Mouse (Mus musculus): ENCODE results near the gene Cit. TPM values are rescaled to one million over a fixed set of nuclear protein-coding genes. Genes with fewer than 3 reads are reported as not detected.

Gene Cit
- polyA plus RNA-seq, 2 experiments, result 11.7 to 19.0 TPM

GRCm38 (mm10) chr5:116003154-116003553, 158.1 kb downstream of the Cit start:
- no peaks in the 10 kb centered on the region for H3K36me3 ChIP-seq (ENCODE audit: control insufficient read depth, insufficient read depth, low read length)
- H3K27ac ChIP-seq (replicated peaks; ENCODE audit: low read depth, low read length), result no peak overlapping the region
- ATAC-seq (ENCODE audit: low FRiP score, low read depth) (no peak), DNase-seq (ENCODE audit: low spot score) (no peak)
- WGBS, result 81% methylated on average over 8 of the region's 8 CpGs
- no peak overlapping the region for H3K9ac ChIP-seq (ENCODE audit: low read depth, low read length, severe bottlenecking)
- no peaks in the 10 kb centered on the region for H3K27me3 ChIP-seq (ENCODE audit: control insufficient read depth, insufficient read depth, low read length)
- H3K4me3 ChIP-seq (replicated peaks; ENCODE audit: low read length), result no peak overlapping the region
- H3K9me3 ChIP-seq (ENCODE audit: control insufficient read depth, low read length), result no peaks in the 10 kb centered on the region
- no peak overlapping the region for H3K4me2 ChIP-seq (replicated peaks; ENCODE audit: low read depth, low read length, severe bottlenecking)
- TF ChIP-seq POLR2A (IDR thresholded peaks at IDR 0.05; ENCODE audit: borderline replicate concordance, extremely low read depth, insufficient read depth, insufficient read length), result no peak
- no peaks in the 10 kb centered on the region for H3K4me1 ChIP-seq (ENCODE audit: control insufficient read depth, insufficient read depth, low read length)

GRCm38 (mm10) chr5:116003825-116004224, 158.7 kb downstream of the Cit start:
- no peaks in the 10 kb centered on the region for H3K36me3 ChIP-seq (ENCODE audit: control insufficient read depth, insufficient read depth, low read length)
- no peaks in the 10 kb centered on the region for H3K4me1 ChIP-seq (ENCODE audit: control insufficient read depth, insufficient read depth, low read length)
- WGBS, result 42% methylated on average over 13 of the region's 13 CpGs
- H3K4me3 ChIP-seq (replicated peaks; ENCODE audit: low read length), result no peak overlapping the region
- ATAC-seq (ENCODE audit: low FRiP score, low read depth), result no peak
- H3K27ac ChIP-seq (replicated peaks; ENCODE audit: low read depth, low read length), result no peak overlapping the region
- no peaks in the 10 kb centered on the region for H3K27me3 ChIP-seq (ENCODE audit: control insufficient read depth, insufficient read depth, low read length)
- no peak overlapping the region for H3K4me2 ChIP-seq (replicated peaks; ENCODE audit: low read depth, low read length, severe bottlenecking)
- H3K9ac ChIP-seq (ENCODE audit: low read depth, low read length, severe bottlenecking), result no peak overlapping the region
- no peak for TF ChIP-seq POLR2A (IDR thresholded peaks at IDR 0.05; ENCODE audit: borderline replicate concordance, extremely low read depth, insufficient read depth, insufficient read length)
- no peaks in the 10 kb centered on the region for H3K9me3 ChIP-seq (ENCODE audit: control insufficient read depth, low read length)
- DNase-seq (ENCODE audit: low spot score), result no peak

GRCm38 (mm10) chr5:116004271-116004670, 159.2 kb downstream of the Cit start:
- Histone ChIP-seq H3K4me2 (replicated peaks; ENCODE audit: low read depth, low read length, severe bottlenecking) (no peak overlapping the region), H3K9ac (ENCODE audit: low read depth, low read length, severe bottlenecking) (no peak overlapping the region), H3K4me3 (replicated peaks; ENCODE audit: low read length) (no peak overlapping the region), H3K4me1 (ENCODE audit: control insufficient read depth, insufficient read depth, low read length) (no peaks in the 10 kb centered on the region), H3K36me3 (ENCODE audit: control insufficient read depth, insufficient read depth, low read length) (no peaks in the 10 kb centered on the region), H3K27ac (replicated peaks; ENCODE audit: low read depth, low read length) (no peak overlapping the region), H3K9me3 (ENCODE audit: control insufficient read depth, low read length) (no peaks in the 10 kb centered on the region), H3K27me3 (ENCODE audit: control insufficient read depth, insufficient read depth, low read length) (no peaks in the 10 kb centered on the region)
- no peak for ATAC-seq (ENCODE audit: low FRiP score, low read depth)
- 85% methylated on average over 10 of the region's 10 CpGs for WGBS
- no peak for TF ChIP-seq POLR2A (IDR thresholded peaks at IDR 0.05; ENCODE audit: borderline replicate concordance, extremely low read depth, insufficient read depth, insufficient read length)
- DNase-seq (ENCODE audit: low spot score), result no peak

- Histone ChIP-seq H3K4me2 (replicated peaks; ENCODE audit: low read depth, low read length, severe bottlenecking) (no peak overlapping the region), H3K9me3 (ENCODE audit: control insufficient read depth, low read length) (no peaks in the 10 kb centered on the region), H3K4me1 (ENCODE audit: control insufficient read depth, insufficient read depth, low read length) (no peaks in the 10 kb centered on the region), H3K27me3 (ENCODE audit: control insufficient read depth, insufficient read depth, low read length) (no peaks in the 10 kb centered on the region), H3K4me3 (replicated peaks; ENCODE audit: low read length) (no peak overlapping the region), H3K9ac (ENCODE audit: low read depth, low read length, severe bottlenecking) (no peak overlapping the region), H3K27ac (replicated peaks; ENCODE audit: low read depth, low read length) (no peak overlapping the region), H3K36me3 (ENCODE audit: control insufficient read depth, insufficient read depth, low read length) (no peaks in the 10 kb centered on the region)
- DNase-seq (ENCODE audit: low spot score) (no peak), ATAC-seq (ENCODE audit: low FRiP score, low read depth) (no peak)
- WGBS, result 65% methylated on average over 22 of the region's 22 CpGs
- no peak for TF ChIP-seq POLR2A (IDR thresholded peaks at IDR 0.05; ENCODE audit: borderline replicate concordance, extremely low read depth, insufficient read depth, insufficient read length)
Measured at GRCm38 (mm10) chr5:116006324-116007099, 161.4 kb downstream of the Cit start.

GRCm38 (mm10) chr5:116007723-116008122, 162.6 kb downstream of the Cit start:
- Histone ChIP-seq H3K4me2 (replicated peaks; ENCODE audit: low read depth, low read length, severe bottlenecking) (no peak overlapping the region), H3K9ac (ENCODE audit: low read depth, low read length, severe bottlenecking) (no peak overlapping the region), H3K36me3 (ENCODE audit: control insufficient read depth, insufficient read depth, low read length) (no peaks in the 10 kb centered on the region; the same call in 1 of the 2 replicates), H3K9me3 (ENCODE audit: control insufficient read depth, low read length) (no peaks in the 10 kb centered on the region), H3K4me1 (ENCODE audit: control insufficient read depth, insufficient read depth, low read length) (no peaks in the 10 kb centered on the region), H3K4me3 (replicated peaks; ENCODE audit: low read length) (no peak overlapping the region), H3K27me3 (ENCODE audit: control insufficient read depth, insufficient read depth, low read length) (no peaks in the 10 kb centered on the region), H3K27ac (replicated peaks; ENCODE audit: low read depth, low read length) (no peak overlapping the region)
- whole genome bisulfite sequencing, result 87% methylated on average over 13 of the region's 13 CpGs
- ATAC-seq (ENCODE audit: low FRiP score, low read depth), result no peak
- TF ChIP-seq POLR2A (IDR thresholded peaks at IDR 0.05; ENCODE audit: borderline replicate concordance, extremely low read depth, insufficient read depth, insufficient read length), result no peak
- no peak for DNase-seq (ENCODE audit: low spot score)
